Mouse (Mus musculus): ENCODE measurements around the gene Bora. TPM values are rescaled to one million over a fixed set of nuclear protein-coding genes. Genes with fewer than 3 reads are reported as not detected.

The Bora gene
- polyA plus RNA-seq, 1 experiment from 2014 or later: 82.0 TPM

Other genes starting within 250 kb of the Bora start
- 2.0 and 2.7 TPM in 2 replicates for gene Rpl36a-ps1, start 51.9 kb upstream of the Bora start, polyA plus RNA-seq (2015; fragmentation: Nextera tagmentation; extraction: Ambion mirVana)
- 84.8 and 94.3 TPM in 2 replicates for gene Mzt1, start 88 bp upstream of the Bora start, polyA plus RNA-seq (2015; fragmentation: Nextera tagmentation; extraction: Ambion mirVana)
- gene Pibf1, start 53.2 kb downstream of the Bora start, polyA plus RNA-seq (2015; fragmentation: Nextera tagmentation; extraction: Ambion mirVana): 18.5 and 20.7 TPM in 2 replicates
- 29.6 and 31.5 TPM in 2 replicates for gene Dis3, start 53.5 kb downstream of the Bora start, polyA plus RNA-seq (2015; fragmentation: Nextera tagmentation; extraction: Ambion mirVana)

Data from kidney, embryonic 15.5 days (tissue).